Mouse (Mus musculus) embryo, embryonic 9.5 days (tissue): ENCODE measurements around the gene Nrxn3.

ENCODE experiments used
- DNase-seq: peaks from one replicate; pipeline ENCODE4 v3.0.0-alpha.2; 2017; ENCODE audit errors: extremely low spot score

The Nrxn3 gene

GRCm38 (mm10) chr12:89179970-89180666, 457.4 kb downstream of the Nrxn3 start:
- peak; percentile 39 for DNase-seq

DNA sequence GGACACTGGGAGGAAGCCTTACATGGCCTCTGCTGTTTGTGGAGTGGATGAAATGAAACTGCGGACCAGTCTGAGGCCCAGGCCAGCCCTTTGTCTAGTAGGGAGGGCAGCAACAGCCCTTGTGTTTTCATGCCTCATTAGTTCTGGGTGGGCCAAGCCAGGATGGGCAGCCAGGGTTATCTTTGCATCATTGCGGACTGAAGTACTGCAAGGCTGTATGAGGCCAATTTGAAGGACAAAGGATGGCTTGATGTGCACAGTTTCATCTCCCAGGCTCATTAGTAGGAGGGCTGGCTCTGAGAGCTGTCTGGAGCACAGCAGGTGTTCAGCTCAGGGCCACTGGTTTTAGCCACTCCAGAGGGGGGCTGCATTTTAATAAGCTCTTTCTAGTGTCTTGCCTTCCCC, 458.5 kb downstream of the Nrxn3 start:
- peak; percentile 38 for DNase-seq

GRCm38 (mm10) chr12:89198764-89199525, 476.3 kb downstream of the Nrxn3 start:
- DNase-seq, result no peak

GRCm38 (mm10) chr12:89211608-89212007, 488.9 kb downstream of the Nrxn3 start:
- no peak for DNase-seq

GRCm38 (mm10) chr12:89239826-89240225, 517.1 kb downstream of the Nrxn3 start:
- DNase-seq, result no peak

DNA sequence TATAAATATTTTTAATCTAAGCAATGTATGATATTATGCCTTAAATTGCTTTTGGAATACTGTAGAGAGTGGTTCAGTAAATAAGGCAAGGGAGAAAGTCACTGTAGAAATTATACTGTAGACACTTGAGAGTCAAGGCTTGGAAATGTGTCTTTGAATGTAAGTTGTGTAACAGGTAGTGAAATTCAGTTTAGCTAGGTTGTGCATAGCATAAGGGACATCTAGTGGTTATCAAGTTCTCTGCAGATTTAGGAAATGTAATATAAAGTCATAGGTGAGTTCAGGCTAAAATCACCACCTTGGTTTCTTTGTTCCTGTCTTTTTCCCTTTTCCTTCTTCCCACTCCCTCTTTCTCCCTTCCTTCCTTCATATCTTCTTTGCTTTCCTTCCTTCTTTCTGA, 518.9 kb downstream of the Nrxn3 start:
- DNase-seq, result no peak

GRCm38 (mm10) chr12:89242476-89242875, 519.8 kb downstream of the Nrxn3 start:
- no peak for DNase-seq

DNA sequence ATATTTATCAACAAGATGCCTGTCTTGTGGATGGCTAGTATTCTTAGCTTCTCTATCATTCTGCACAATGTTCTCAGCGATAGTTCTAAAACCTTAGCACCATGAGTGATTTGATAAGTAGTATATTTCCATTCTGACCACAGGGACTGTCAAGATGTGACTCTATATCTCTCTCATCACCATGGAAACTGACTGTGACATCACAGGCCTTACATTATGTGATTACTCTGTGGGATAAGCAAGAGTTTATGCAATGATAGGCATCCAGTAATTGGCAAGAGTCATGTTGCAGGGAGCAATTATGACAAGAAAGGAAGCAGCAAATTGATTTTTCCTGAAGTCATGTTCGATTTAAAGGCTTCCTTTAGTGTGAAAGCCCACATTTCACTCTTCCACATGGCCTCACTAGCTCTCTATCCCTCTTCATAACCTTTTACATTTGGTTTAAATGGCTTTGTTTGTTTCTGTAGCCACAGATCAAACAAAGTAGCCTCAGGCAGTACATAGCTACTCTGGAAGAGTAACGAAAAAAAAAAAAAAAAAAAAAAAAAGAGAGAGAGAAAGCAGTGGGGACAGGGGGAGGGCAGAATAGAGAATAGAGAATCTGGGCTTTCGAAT, 532.7 kb downstream of the Nrxn3 start:
- no peak for DNase-seq

DNA sequence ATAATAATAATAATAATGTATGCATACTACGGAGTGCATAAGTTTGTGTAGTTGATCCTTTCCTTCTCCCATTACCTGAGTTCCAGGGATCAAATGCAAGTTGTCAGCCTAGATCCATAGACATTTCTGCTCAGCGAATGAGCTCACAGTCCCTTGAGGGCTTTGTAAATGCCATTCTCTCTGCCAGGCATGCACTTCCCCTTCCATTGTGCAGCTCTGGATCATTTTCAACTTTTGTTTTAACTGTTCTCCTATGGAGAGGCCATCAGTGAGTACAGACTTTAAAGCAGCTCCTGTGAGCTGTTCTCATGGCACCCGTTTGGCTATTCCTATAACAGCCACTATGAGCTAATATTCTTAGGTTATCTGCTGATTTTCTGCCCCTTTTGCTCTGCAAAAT, 536.2 kb downstream of the Nrxn3 start:
- no peak for DNase-seq

- DNase-seq, result no peak
Measured at GRCm38 (mm10) chr12:89260076-89260475, 537.4 kb downstream of the Nrxn3 start.

GRCm38 (mm10) chr12:89262261-89262660, 539.6 kb downstream of the Nrxn3 start:
- DNase-seq, result no peak

- DNase-seq, result no peak
Measured at GRCm38 (mm10) chr12:89282362-89283343, 560.0 kb downstream of the Nrxn3 start.

DNA sequence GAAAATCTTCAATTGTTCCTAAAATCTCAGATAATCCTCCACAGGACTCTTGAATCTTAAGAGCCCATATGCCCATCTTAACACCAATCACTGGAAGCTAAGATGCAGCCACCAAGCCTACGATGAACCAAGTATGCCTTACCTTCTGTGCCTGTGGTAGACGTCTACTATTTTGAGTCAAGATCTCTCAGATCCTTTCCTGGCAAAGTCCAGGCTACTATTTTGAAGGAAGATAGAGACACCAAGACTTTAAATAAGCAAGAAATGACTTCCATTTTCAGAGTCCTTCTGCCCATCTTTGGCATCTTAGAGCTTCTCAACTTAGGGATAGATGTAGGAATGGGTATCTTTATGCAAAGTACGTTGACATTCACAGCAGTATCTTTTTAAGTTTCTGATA, 561.7 kb downstream of the Nrxn3 start:
- DNase-seq, result no peak

GRCm38 (mm10) chr12:89287037-89287436, 564.4 kb downstream of the Nrxn3 start:
- peak; percentile 8 for DNase-seq

DNA sequence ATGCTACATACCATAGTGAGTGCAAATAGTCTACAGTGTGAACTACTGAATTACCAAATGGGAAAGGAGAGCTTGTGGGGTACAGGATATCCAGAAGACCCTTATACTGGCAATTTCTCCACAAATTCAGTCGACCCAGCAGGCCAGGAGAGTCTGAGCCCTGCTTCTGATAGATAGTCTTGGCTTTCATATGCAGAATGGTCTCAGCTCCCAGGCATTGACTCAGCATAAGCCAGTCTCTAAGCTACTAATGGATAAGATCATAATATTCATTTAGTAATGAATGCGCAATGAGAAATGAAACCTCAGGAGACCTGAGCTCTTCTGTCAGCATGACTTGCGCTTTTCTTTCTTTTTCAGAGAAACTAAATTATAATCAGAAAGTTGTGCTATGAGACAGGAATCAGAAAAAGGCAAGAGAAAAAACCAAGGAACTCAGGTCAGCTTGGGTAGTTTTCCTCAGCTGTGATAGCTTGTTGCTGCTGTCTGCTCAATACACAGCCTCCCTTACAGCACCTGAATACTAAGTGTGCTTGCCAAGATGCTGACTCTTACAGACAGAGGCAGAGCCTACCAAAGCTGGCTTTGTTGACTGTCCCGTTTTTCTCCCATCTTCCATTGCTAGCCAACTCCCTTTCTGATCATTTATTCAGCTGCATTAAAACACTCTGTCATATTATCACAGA, 567.1 kb downstream of the Nrxn3 start:
- DNase-seq, result no peak

DNA sequence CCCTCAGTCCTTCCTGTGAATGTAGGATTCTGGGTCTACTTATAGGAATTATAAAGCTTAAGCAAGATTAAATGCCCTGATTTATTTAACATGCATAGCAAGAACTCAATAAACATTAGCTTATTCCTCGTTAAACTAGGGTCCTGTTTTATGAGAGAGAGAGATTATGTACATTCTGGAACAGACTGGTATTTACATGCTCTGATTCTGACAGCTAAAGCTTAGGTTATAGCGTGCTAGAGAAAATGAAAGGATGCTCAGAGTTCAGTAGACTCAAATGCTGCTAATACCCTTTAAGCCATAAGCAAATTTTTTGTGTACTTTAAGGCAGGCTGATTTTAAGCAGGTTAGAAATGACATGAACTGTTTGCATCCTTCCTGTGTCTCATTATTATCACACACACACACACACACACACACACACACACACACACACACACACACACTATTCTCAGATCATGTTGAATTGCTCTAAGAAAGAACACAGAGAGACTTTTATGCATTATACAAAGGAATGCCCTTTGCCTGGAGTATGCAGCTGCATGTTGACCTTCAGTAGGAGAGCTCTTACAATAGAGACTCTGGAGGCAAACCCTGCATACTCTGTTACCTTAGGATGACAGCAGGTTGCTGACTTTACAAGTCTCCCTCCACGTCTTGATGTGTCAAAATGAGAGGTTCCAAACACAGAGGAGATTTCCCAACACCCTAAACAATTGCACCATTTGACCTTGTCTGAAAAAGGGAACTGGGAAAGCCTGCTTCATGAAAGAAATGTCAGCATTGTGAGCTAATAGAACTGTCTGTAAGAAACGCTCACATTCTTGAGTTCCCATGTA, 568.3 kb downstream of the Nrxn3 start:
- no peak for DNase-seq

- DNase-seq, result peak; percentile 72
Measured at GRCm38 (mm10) chr12:89302011-89302410, 579.3 kb downstream of the Nrxn3 start.

- DNase-seq, result no peak
Measured at GRCm38 (mm10) chr12:89310200-89310599, 587.5 kb downstream of the Nrxn3 start.

DNA sequence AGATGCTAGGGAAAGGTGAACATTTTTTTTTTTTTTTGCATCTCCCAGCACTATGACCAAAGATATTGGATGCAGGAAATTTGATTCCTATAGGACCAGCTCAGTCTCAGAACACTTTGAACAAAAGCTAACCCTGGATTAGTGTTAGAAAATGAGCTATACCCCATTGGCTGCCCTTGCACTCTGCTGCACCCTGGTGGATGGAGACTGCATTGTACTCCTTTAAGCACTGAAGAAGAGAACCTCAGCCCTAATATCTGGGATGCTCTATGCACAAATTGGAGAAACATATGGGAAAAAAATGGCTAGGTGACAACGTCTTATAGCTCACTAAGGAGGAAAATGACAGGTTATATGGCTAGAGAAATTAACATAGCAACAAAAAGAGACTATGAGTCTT, 589.9 kb downstream of the Nrxn3 start:
- DNase-seq, result peak; percentile 24
